ENCODE assay signal across 42 mouse cellular contexts in genomic region chr19:46091641-46092040, GRCm38 (mm10). TPM values are rescaled to one million over a fixed set of nuclear protein-coding genes. Genes with fewer than 3 reads are reported as not detected.
"Had no signal": no experiment of that assay in that cellular context is flagged by ENCODE, and none has a peak within 500 bp of the region (broad histone marks: within the 10 kb centered on the region; RNA-seq: fewer than 3 reads in every experiment).

No protein-coding gene starts in this region.

- H3K4me1 ChIP-seq: limb, embryonic 10.5 days; limb, embryonic 12.5 days; limb, embryonic 13.5 days; limb, embryonic 15.5 days; liver, embryonic 12.5 days; liver, embryonic 15.5 days; lung, embryonic 15.5 days; megakaryocyte, embryonic 14.5 days; midbrain, embryonic 10.5 days; midbrain, embryonic 12.5 days; midbrain, embryonic 13.5 days; midbrain, embryonic 15.5 days; neural tube, embryonic 12.5 days had no signal

- DNase-seq: left cerebral cortex, postnatal 4 days; liver; liver, embryonic 13.5 days; liver, postnatal 0 days; lung, adult 18-20 months; lung, adult 2 months; lung, embryonic 14.5 days; lung, postnatal 10 days; lung, postnatal 14 days; lung, postnatal 36 days; lung, postnatal 4 days; midbrain, embryonic 14.5 days had no signal

- H3K4me2 ChIP-seq: limb, embryonic 12.5 days; limb, embryonic 13.5 days; limb, embryonic 15.5 days; liver, embryonic 12.5 days; liver, embryonic 13.5 days; liver, embryonic 15.5 days; lung, embryonic 14.5 days; lung, embryonic 15.5 days; midbrain, embryonic 11.5 days; midbrain, embryonic 12.5 days; midbrain, embryonic 13.5 days; midbrain, embryonic 15.5 days; neural tube, embryonic 12.5 days had no signal

- H3K27ac ChIP-seq: left cerebral cortex, adult 2 months; limb, embryonic 10.5 days; limb, embryonic 12.5 days; limb, embryonic 13.5 days; limb, embryonic 15.5 days; liver, embryonic 12.5 days; liver, embryonic 13.5 days; liver, embryonic 14.5 days; liver, embryonic 15.5 days; lung, embryonic 15.5 days; macrophage; midbrain, embryonic 10.5 days; midbrain, embryonic 12.5 days; midbrain, embryonic 13.5 days; midbrain, embryonic 15.5 days; neural tube, embryonic 12.5 days had no signal

- H3K36me3 ChIP-seq: limb, embryonic 10.5 days; limb, embryonic 12.5 days; limb, embryonic 13.5 days; limb, embryonic 15.5 days; liver, embryonic 12.5 days; liver, embryonic 13.5 days; liver, embryonic 15.5 days; lung, embryonic 15.5 days; midbrain, embryonic 10.5 days; midbrain, embryonic 12.5 days; midbrain, embryonic 13.5 days; midbrain, embryonic 15.5 days; neural tube, embryonic 12.5 days had no signal

- H3K9me3 ChIP-seq: limb, embryonic 10.5 days; limb, embryonic 15.5 days; liver, embryonic 13.5 days; liver, embryonic 15.5 days; lung, embryonic 15.5 days; midbrain, embryonic 10.5 days; midbrain, embryonic 12.5 days; midbrain, embryonic 13.5 days; midbrain, embryonic 15.5 days; neural tube, embryonic 12.5 days had no signal

- H3K27me3 ChIP-seq: limb, embryonic 12.5 days; limb, embryonic 13.5 days; limb, embryonic 15.5 days; liver, embryonic 13.5 days; lung, embryonic 15.5 days; midbrain, embryonic 12.5 days; midbrain, embryonic 13.5 days; midbrain, embryonic 15.5 days; neural tube, embryonic 12.5 days had no signal

- ATAC-seq: liver, embryonic 12.5 days; liver, postnatal 0 days; lung, postnatal 0 days; midbrain, embryonic 13.5 days; midbrain, embryonic 15.5 days; midbrain, embryonic 16.5 days had no signal

- H3K9ac ChIP-seq: limb, embryonic 12.5 days; limb, embryonic 13.5 days; limb, embryonic 15.5 days; liver, embryonic 12.5 days; liver, embryonic 13.5 days; liver, embryonic 14.5 days; liver, embryonic 15.5 days; liver, postnatal 0 days; lung, embryonic 14.5 days; lung, embryonic 15.5 days; midbrain, embryonic 12.5 days; midbrain, embryonic 13.5 days; midbrain, embryonic 15.5 days; neural tube, embryonic 12.5 days had no signal

- H3K4me3 ChIP-seq: left cerebral cortex, adult 2 months; limb, embryonic 10.5 days; limb, embryonic 12.5 days; limb, embryonic 13.5 days; limb, embryonic 15.5 days; liver, embryonic 12.5 days; liver, embryonic 13.5 days; liver, embryonic 15.5 days; lung, embryonic 15.5 days; megakaryocyte, embryonic 14.5 days; midbrain, embryonic 10.5 days; midbrain, embryonic 12.5 days; midbrain, embryonic 13.5 days; midbrain, embryonic 15.5 days; myocyte; neural tube, embryonic 12.5 days had no signal

RNA-seq across cellular contexts. Expression of gene Elovl3, which starts 40.1 kb away (rescaled TPM):
- total RNA-seq: left cerebral cortex, adult 2 months; left cerebral cortex, adult 8-10 months; left cerebral cortex, postnatal 10 days; left cerebral cortex, postnatal 14 days; left cerebral cortex, postnatal 25 days; left cerebral cortex, postnatal 36 days; left cerebral cortex, postnatal 4 days; megakaryocyte progenitor cell, adult 5-6 weeks; megakaryocyte, adult 5-6 weeks; megakaryocyte-erythroid progenitor cell, adult 5-6 weeks; monocyte, adult 5-6 weeks had no signal
- polyA plus RNA-seq: liver, embryonic 12.5 days; liver, embryonic 13.5 days; lung, embryonic 14.5 days; lung, embryonic 15.5 days; lung, postnatal 0 days; macrophage; midbrain, embryonic 10.5 days; midbrain, embryonic 11.5 days; neural tube, embryonic 12.5 days had no signal

RNA-seq across cellular contexts. Expression of gene Pitx3, which starts 56.5 kb away (rescaled TPM):
- total RNA-seq: left cerebral cortex, adult 2 months; left cerebral cortex, adult 8-10 months; left cerebral cortex, postnatal 10 days; left cerebral cortex, postnatal 14 days; left cerebral cortex, postnatal 25 days; left cerebral cortex, postnatal 36 days; left cerebral cortex, postnatal 4 days; megakaryocyte progenitor cell, adult 5-6 weeks; megakaryocyte, adult 5-6 weeks; megakaryocyte-erythroid progenitor cell, adult 5-6 weeks; monocyte, adult 5-6 weeks had no signal
- polyA plus RNA-seq: liver, embryonic 14.5 days; liver, postnatal 0 days; lung, embryonic 16.5 days; lung, postnatal 0 days; macrophage had no signal
